Mouse (Mus musculus) CH12.LX (cell line): ENCODE data around the gene Myl4. TPM values are rescaled to one million over a fixed set of nuclear protein-coding genes. Genes with fewer than 3 reads are reported as not detected.

Experiments used
- DNase-seq: peaks from one replicate; pipeline ENCODE4 v3.0.0-alpha.2; 2013; ENCODE audit errors: extremely low read depth
- H3K27ac ChIP-seq: 2 replicates; pipeline ENCODE4 v1.5.1; 2012; ENCODE audit warnings: low read depth, mild to moderate bottlenecking, control low read depth, moderate library complexity; ENCODE audit not compliant: insufficient read depth
- H3K27me3 ChIP-seq: replicated peaks from 2 replicates; pipeline ENCODE3; 2012; ENCODE audit warnings: inconsistent platforms
- H3K36me3 ChIP-seq, 2 experiments: replicated peaks in 1 of 2; 2 replicates each; pipeline versions ENCODE3 to v1.6.1; 2012; ENCODE audit warnings: inconsistent platforms in 1 of 2, low read length in 1 of 2, mild to moderate bottlenecking in 1 of 2, mixed read lengths in 1 of 2, moderate library complexity in 1 of 2; ENCODE audit not compliant: control insufficient read depth in 1 of 2, insufficient read depth in 1 of 2
- H3K4me1 ChIP-seq, 2 experiments: 2 replicates each; pipeline ENCODE4 v1.6.1; 2012; ENCODE audit warnings: inconsistent platforms in 1 of 2, moderate library complexity in 1 of 2; ENCODE audit not compliant: insufficient read depth in 2 of 2, control insufficient read depth in 1 of 2
- H3K4me2 ChIP-seq: 2 replicates; pipeline ENCODE4 v1.6.1; 2012; ENCODE audit warnings: low read depth, mild to moderate bottlenecking, control low read depth; ENCODE audit not compliant: poor library complexity, insufficient read depth, severe bottlenecking
- H3K4me3 ChIP-seq, 3 experiments: fragments of 150-350 bp in 1 of 3; sonication (generic) in 1 of 3; replicated peaks in 1 of 3; 2 replicates each; pipeline versions ENCODE3 to v1.5.1; 2011 to 2012; ENCODE audit warnings: low read depth in 2 of 3, low read length in 2 of 3, mild to moderate bottlenecking in 2 of 3, moderate library complexity in 2 of 3, control low read depth in 1 of 3, improper control_type of control experiment in 1 of 3, inconsistent platforms in 1 of 3, mixed read lengths in 1 of 3; ENCODE audit not compliant: poor library complexity in 1 of 3
- H3K79me2 ChIP-seq: replicated peaks from 2 replicates; pipeline ENCODE4 v1.6.1; 2012; ENCODE audit warnings: mild to moderate bottlenecking, moderate library complexity; ENCODE audit not compliant: control insufficient read depth, poor library complexity, insufficient read depth, severe bottlenecking; ENCODE audit errors: extremely low read depth
- H3K9ac ChIP-seq: 2 replicates; pipeline ENCODE4 v1.6.1; 2012; ENCODE audit warnings: low read depth, mild to moderate bottlenecking, control low read depth, moderate library complexity; ENCODE audit not compliant: insufficient read depth
- H3K9me3 ChIP-seq: replicated peaks from 2 replicates; pipeline ENCODE3; 2012; ENCODE audit warnings: low read length, inconsistent platforms, mixed read lengths
- CHD1 ChIP-seq: IDR thresholded peaks from 2 replicates; pipeline ENCODE4 v1.6.1; 2012; ENCODE audit warnings: low read depth, low read length, improper control_type of control experiment, inconsistent platforms
- CHD2 ChIP-seq: IDR thresholded peaks from 2 replicates; pipeline ENCODE4 v1.6.1; 2011; ENCODE audit warnings: low read length, improper control_type of control experiment
- HCFC1 ChIP-seq: IDR thresholded peaks from 2 replicates; pipeline ENCODE4 v1.6.1; 2012; ENCODE audit warnings: low read depth, mild to moderate bottlenecking, inconsistent platforms, low read length, improper control_type of control experiment
- IRF4 ChIP-seq: IDR thresholded peaks from 2 replicates; pipeline ENCODE4 v1.6.1; 2014; ENCODE audit warnings: low read depth, mild to moderate bottlenecking, inconsistent platforms, low read length, improper control_type of control experiment
- JUN ChIP-seq: IDR thresholded peaks from 2 replicates; pipeline ENCODE4 v1.6.1; 2011; ENCODE audit warnings: low read depth, mild to moderate bottlenecking, low read length, improper control_type of control experiment, moderate library complexity; ENCODE audit not compliant: insufficient read depth
- JUND ChIP-seq: conservative IDR thresholded peaks from 2 replicates; pipeline ENCODE4 v1.6.1; 2011; ENCODE audit warnings: low read depth, low read length, improper control_type of control experiment
- KAT2A ChIP-seq: IDR thresholded peaks from 2 replicates; pipeline ENCODE4 v1.6.1; 2012; ENCODE audit warnings: low read length, improper control_type of control experiment, inconsistent platforms; ENCODE audit not compliant: insufficient replicate concordance
- MAX ChIP-seq: IDR thresholded peaks from 2 replicates; pipeline ENCODE4 v1.6.1; 2011; ENCODE audit warnings: low read length, improper control_type of control experiment
- MAZ ChIP-seq: IDR thresholded peaks from 2 replicates; pipeline ENCODE4 v1.6.1; 2012; ENCODE audit warnings: low read depth, mild to moderate bottlenecking, inconsistent platforms, low read length, improper control_type of control experiment, moderate library complexity
- MEF2A ChIP-seq: IDR thresholded peaks from 2 replicates; pipeline ENCODE4 v1.6.1; 2014; ENCODE audit warnings: low read depth, mild to moderate bottlenecking, inconsistent platforms, low read length, improper control_type of control experiment, borderline replicate concordance
- MXI1 ChIP-seq: IDR thresholded peaks from 2 replicates; pipeline ENCODE4 v1.6.1; 2011; ENCODE audit warnings: mild to moderate bottlenecking, low read depth, low read length, improper control_type of control experiment
- MYC ChIP-seq: IDR thresholded peaks from 2 replicates; pipeline ENCODE4 v1.6.1; 2011; ENCODE audit warnings: low read depth, mild to moderate bottlenecking, improper control_type of control experiment, low read length
- NELFE ChIP-seq: IDR thresholded peaks from 2 replicates; pipeline ENCODE4 v1.6.1; 2011; ENCODE audit warnings: low read depth, low read length, improper control_type of control experiment
- NRF1 ChIP-seq: IDR thresholded peaks from 2 replicates; pipeline ENCODE4 v1.6.1; 2014; ENCODE audit warnings: low read depth, mild to moderate bottlenecking, inconsistent platforms, low read length, improper control_type of control experiment, moderate library complexity
- PAX5 ChIP-seq: IDR thresholded peaks from 2 replicates; pipeline ENCODE4 v1.6.1; 2012; ENCODE audit warnings: low read length, inconsistent platforms, mixed read lengths
- POLR2A ChIP-seq: IDR thresholded peaks from 2 replicates; pipeline ENCODE4 v1.6.1; 2011; ENCODE audit warnings: low read depth, mild to moderate bottlenecking, improper control_type of control experiment, low read length
- POLR2AphosphoS2 ChIP-seq: IDR thresholded peaks from 2 replicates; pipeline ENCODE4 v1.6.1; 2011; ENCODE audit warnings: low read depth, low read length, improper control_type of control experiment
- RAD21 ChIP-seq: IDR thresholded peaks from 2 replicates; pipeline ENCODE4 v1.6.1; 2011; ENCODE audit warnings: low read depth, mild to moderate bottlenecking, low read length, improper control_type of control experiment, moderate library complexity
- RCOR1 ChIP-seq: conservative IDR thresholded peaks from 2 replicates; pipeline ENCODE4 v1.6.1; 2012; ENCODE audit warnings: low read depth, mild to moderate bottlenecking, inconsistent platforms, low read length, improper control_type of control experiment
- SIN3A ChIP-seq: IDR thresholded peaks from 2 replicates; pipeline ENCODE4 v1.6.1; 2012; ENCODE audit warnings: low read length, improper control_type of control experiment, inconsistent platforms
- SMC3 ChIP-seq: IDR thresholded peaks from 2 replicates; pipeline ENCODE4 v1.6.1; 2011; ENCODE audit warnings: low read depth, low read length, improper control_type of control experiment
- TCF12 ChIP-seq: IDR thresholded peaks from 2 replicates; pipeline ENCODE4 v1.6.1; 2014; ENCODE audit warnings: low read depth, mild to moderate bottlenecking, inconsistent platforms, low read length, improper control_type of control experiment
- USF1 ChIP-seq: IDR thresholded peaks from 2 replicates; pipeline ENCODE4 v1.6.1; 2014; ENCODE audit warnings: low read depth, mild to moderate bottlenecking, inconsistent platforms, low read length, improper control_type of control experiment
- USF2 ChIP-seq: conservative IDR thresholded peaks from 2 replicates; pipeline ENCODE4 v1.6.1; 2011; ENCODE audit warnings: low read depth, low read length, improper control_type of control experiment
- ZC3H11A ChIP-seq: IDR thresholded peaks from 2 replicates; pipeline ENCODE4 v1.6.1; 2012; ENCODE audit warnings: low read depth, mild to moderate bottlenecking, inconsistent platforms, low read length, improper control_type of control experiment
- ZMIZ1 ChIP-seq: IDR thresholded peaks from 2 replicates; pipeline ENCODE4 v1.6.1; 2012; ENCODE audit warnings: low read depth, mild to moderate bottlenecking, inconsistent platforms, low read length, improper control_type of control experiment
- ZNF384 ChIP-seq: IDR thresholded peaks from 2 replicates; pipeline ENCODE4 v1.6.1; 2012; ENCODE audit warnings: low read depth, low read length, improper control_type of control experiment, inconsistent platforms
- dilution Hi-C: fragments of 300-500 bp; cut with MboI; formaldehyde crosslinking; loops from 2 replicates; pipeline ENCODE4 v1.14.3; 2020; ENCODE audit warnings: low sequenced_read_pairs; ENCODE audit not compliant: extremely low pct_unique_long_range_greater_than_20kb, extremely low pct_ligation_motif_present
- in situ Hi-C: fragments of 300-500 bp; cut with MboI; formaldehyde crosslinking; loops from 3 replicates; pipeline ENCODE4 v1.14.3; 2019; ENCODE audit warnings: low sequenced_read_pairs, low pct_ligation_motif_present, low pct_unique_long_range_greater_than_20kb, mixed read lengths
- polyA plus RNA-seq: library from polyadenylated mRNA; unstranded; fragments of >175 nt; gene quantifications from 2 replicates; pipeline ENCODE4 v1.2.1, GENCODE M21; 2012; ENCODE audit warnings: low read depth; ENCODE audit not compliant: insufficient read length
- total RNA-seq, 2 experiments: library from RNA; depleted of rRNA; stranded (reverse); fragments of 300-350 nt in 1 of 2; fragments of >200 nt in 1 of 2; gene quantifications; 2 replicates each; pipeline ENCODE4 v1.2.3; 2012 to 2014

The Myl4 gene
- total and polyA plus RNA-seq, 3 experiments, result 39.4 to 83.0 (median 55.9) TPM

DNA sequence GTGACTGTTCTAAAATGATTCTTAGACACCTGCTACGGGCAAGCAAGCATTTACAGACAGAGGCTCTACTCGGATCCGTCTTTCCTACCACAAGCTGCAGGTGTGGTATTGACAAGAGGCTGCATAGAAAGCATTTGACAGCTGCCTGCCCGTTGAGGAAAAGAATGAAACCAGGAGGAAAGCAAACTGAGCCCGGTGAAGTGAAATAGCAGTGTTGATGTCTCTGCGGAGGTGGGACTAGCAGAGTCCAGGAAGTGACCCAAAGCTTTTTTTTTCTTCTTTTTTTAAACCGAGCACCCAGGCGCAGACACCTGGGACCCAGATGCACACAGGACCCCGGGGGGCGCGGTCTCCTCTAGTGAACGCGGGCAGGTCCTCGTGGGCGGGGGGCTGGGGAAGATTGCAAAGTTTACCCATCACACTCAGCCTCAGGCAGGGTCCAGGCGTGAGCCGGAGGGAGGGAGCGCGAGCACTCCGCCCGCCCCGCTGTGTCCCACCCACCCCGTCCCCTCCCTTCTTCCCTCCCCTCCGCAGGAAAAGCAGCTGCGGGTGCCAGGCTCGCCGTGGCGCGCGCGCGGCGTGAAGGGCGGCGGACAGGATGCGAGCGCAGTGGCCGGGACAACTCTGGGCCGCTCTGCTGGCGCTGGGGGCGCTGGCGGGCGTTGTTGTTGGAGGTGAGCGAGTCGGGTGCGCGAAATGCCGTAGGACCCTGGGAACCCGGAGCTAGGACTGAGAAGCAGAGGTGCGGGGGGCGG, 57.2 kb downstream of the Myl4 start, which contains the start of gene Itgb3 (continued):
- TF ChIP-seq SIN3A, result no peak
- no peak for TF ChIP-seq POLR2A
- TF ChIP-seq JUND, result no peak
- peak; percentile 30; the same call in 1 of the 2 replicates for TF ChIP-seq NRF1
- no peak; the same call in 1 of the 2 replicates for TF ChIP-seq MEF2A
- no peak; the same call in 1 of the 2 replicates for TF ChIP-seq IRF4
- TF ChIP-seq ZC3H11A, result no peak
- peak; percentile 88 for TF ChIP-seq ZNF384
- peak; percentile 53 for TF ChIP-seq RAD21
- no peak for TF ChIP-seq POLR2AphosphoS2
- TF ChIP-seq HCFC1, result no peak
- TF ChIP-seq MYC, result 0 out of 2 replicates have a peak, but pooled peaks have one; percentile 22
- TF ChIP-seq USF1, result no peak
- no peak for TF ChIP-seq RCOR1
- no peak for TF ChIP-seq MAZ

DNA sequence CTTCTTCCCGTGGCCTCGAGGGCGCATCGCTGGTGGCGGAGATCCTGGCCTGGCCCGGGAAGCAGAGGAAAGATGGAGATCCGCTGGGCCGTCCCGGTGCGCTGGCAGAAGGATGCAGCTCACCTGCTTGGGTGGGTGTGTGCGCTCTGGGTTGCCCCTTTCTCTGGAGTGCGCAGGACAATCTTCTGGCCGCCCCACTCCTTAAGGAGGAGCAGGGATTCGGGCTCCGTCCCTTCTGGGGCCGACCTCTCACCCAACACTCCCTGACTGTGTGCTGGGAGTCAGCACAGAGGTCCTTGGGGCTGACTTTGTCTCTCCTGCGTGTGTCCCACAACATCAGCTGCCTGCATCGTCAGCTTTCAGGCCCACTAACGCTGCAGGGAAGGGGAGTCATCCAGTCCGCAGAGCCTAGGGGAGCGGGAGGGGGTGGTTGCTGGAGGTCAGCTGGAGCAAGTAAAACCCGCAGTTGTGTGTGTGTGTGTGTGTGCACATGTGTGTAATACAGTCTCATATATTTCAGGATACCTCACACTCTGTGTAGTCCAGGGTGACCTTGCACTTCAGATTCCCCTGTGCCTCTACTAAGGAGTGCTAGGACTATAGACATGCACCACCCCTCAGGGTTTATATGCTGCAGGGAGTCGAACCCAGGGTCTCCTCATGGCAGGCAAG, 57.9 kb downstream of the Myl4 start:
- Histone ChIP-seq H3K4me2 (peak overlapping the region; percentile 72), H3K36me3 (no peaks in the 10 kb centered on the region), H3K27me3 (no peaks in the 10 kb centered on the region)

DNA sequence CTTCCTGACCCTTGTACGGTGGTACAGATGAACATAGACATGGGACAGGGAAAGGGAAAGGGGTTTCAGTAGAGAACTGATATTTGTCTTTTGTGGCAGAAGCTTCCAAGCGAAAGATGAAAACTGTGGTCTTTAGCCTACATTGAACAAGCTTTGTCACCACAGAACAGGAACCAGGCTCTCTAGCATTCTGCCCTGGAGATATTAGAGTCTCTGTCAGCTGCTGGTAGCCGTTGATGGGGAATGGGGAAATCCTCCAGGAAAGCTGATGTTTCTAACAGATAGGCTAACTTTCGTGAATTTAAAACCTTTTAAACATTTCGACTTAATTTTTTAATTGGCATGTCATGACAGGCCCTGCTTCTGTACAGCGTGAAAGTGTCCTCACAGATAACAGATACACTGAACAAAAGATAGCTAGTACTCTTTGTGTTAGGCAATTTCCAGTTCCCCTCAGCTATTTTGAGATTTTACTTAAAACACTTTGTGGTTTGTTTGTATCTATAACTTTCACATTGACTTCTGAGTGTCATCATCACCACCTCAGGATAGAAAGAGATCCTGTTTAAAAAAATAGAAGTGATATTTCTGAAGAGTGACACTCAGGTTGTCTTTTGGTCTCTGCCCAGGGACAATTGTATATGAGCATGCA, 58.7 kb downstream of the Myl4 start:
- Histone ChIP-seq H3K9ac (no peak overlapping the region), H3K4me2 (peak overlapping the region; percentile 72), H3K36me3 (no peaks in the 10 kb centered on the region), H3K9me3 (no peaks in the 10 kb centered on the region), H3K4me1 (peaks cover 13 to 51% of the 10 kb centered on the region in 2 experiments), H3K79me2 (no peaks in the 10 kb centered on the region), H3K27ac (no peak overlapping the region), H3K27me3 (no peaks in the 10 kb centered on the region), H3K4me3 (peak overlapping the region in 1 of 3 experiments; percentile 68)
- DNase-seq, result no peak
- dilution Hi-C loops, result no loop called here
- in situ Hi-C loops, result no loop called here
- no peak for TF ChIP-seq KAT2A
- no peak for TF ChIP-seq PAX5
- TF ChIP-seq ZMIZ1, result no peak
- TF ChIP-seq MYC, result no peak
- no peak for TF ChIP-seq TCF12
- TF ChIP-seq POLR2A, result no peak
- TF ChIP-seq JUN, result no peak
- TF ChIP-seq MAX, result no peak
- TF ChIP-seq RAD21, result no peak; the same call in 1 of the 2 replicates
- no peak for TF ChIP-seq CHD1
- no peak for TF ChIP-seq USF2
- no peak for TF ChIP-seq SMC3
- peak; percentile 3; the same call in 1 of the 2 replicates for TF ChIP-seq MXI1
- TF ChIP-seq NRF1, result no peak
- TF ChIP-seq ZNF384, result peak; percentile 42; the same call in 1 of the 2 replicates
- TF ChIP-seq RCOR1, result no peak
- no peak for TF ChIP-seq NELFE
- no peak for TF ChIP-seq CHD2

More for the DNA sequence above, 57.9 kb downstream of the Myl4 start:
- 0 out of 2 replicates have a peak, but pooled peaks have one; percentile 3 for TF ChIP-seq IRF4
- no peak for TF ChIP-seq NRF1
- TF ChIP-seq, all 38 proteins: peak for 1
- peaks cover 11 to 43% of the 10 kb centered on the region in 2 experiments for H3K4me1 ChIP-seq
- no peaks in the 10 kb centered on the region for H3K9me3 ChIP-seq
- no peak overlapping the region for H3K27ac ChIP-seq
- dilution Hi-C loops, result no loop called here
- in situ Hi-C loops, result no loop called here
- no peak for DNase-seq
- no peaks in the 10 kb centered on the region for H3K79me2 ChIP-seq
- H3K4me3 ChIP-seq, result peak overlapping the region; percentile 51 to 68 (median 66)
- H3K9ac ChIP-seq, result peak overlapping the region; percentile 0; the same call in 1 of the 2 replicates
